Mouse (Mus musculus) G1E (cell line): ENCODE measurements around the gene Gtpbp3. TPM values are rescaled to one million over a fixed set of nuclear protein-coding genes. Genes with fewer than 3 reads are reported as not detected.

ENCODE experiments used
- ATAC-seq: 2 replicates; pipeline ENCODE4 v1.8.0; 2016; ENCODE audit warnings: mild to moderate bottlenecking; ENCODE audit not compliant: insufficient number of reproducible peaks, poor library complexity, low FRiP score, severe bottlenecking; ENCODE audit errors: extremely low read depth
- DNase-seq: peaks from one replicate; pipeline ENCODE4 v3.0.0; 2012; ENCODE audit warnings: low spot score
- H3K27me3 ChIP-seq: 2 replicates; pipeline ENCODE4 v1.6.1; 2012; ENCODE audit warnings: mild to moderate bottlenecking, low read length, inconsistent platforms; ENCODE audit not compliant: insufficient read depth
- H3K36me3 ChIP-seq: replicated peaks from 2 replicates; pipeline ENCODE3; 2012; ENCODE audit warnings: mild to moderate bottlenecking, inconsistent platforms
- H3K4me1 ChIP-seq: 2 replicates; pipeline ENCODE4 v1.6.1; 2012; ENCODE audit warnings: low read depth, low read length, inconsistent platforms, mixed read lengths; ENCODE audit not compliant: insufficient read depth
- H3K4me3 ChIP-seq: 2 replicates; pipeline ENCODE4 v1.5.1; 2012; ENCODE audit warnings: low read depth, mild to moderate bottlenecking, inconsistent platforms, low read length, moderate library complexity, mixed read lengths
- H3K9me3 ChIP-seq: replicated peaks from 2 replicates; pipeline ENCODE4 v1.6.1; 2012; ENCODE audit warnings: inconsistent platforms
- CTCF ChIP-seq: IDR thresholded peaks from 2 replicates; pipeline ENCODE4 v1.5.1; 2012; ENCODE audit warnings: low read depth, low read length, inconsistent platforms, mixed read lengths
- GATA1 ChIP-seq: IDR thresholded peaks from 2 replicates; pipeline ENCODE4 v1.6.1; 2012; ENCODE audit warnings: borderline replicate concordance, low read length, inconsistent platforms, mixed read lengths
- GATA2 ChIP-seq: IDR thresholded peaks from 2 replicates; pipeline ENCODE4 v1.6.1; 2012; ENCODE audit warnings: low read depth, low read length, inconsistent platforms, borderline replicate concordance
- POLR2AphosphoS5 ChIP-seq: IDR thresholded peaks from 2 replicates; pipeline ENCODE4 v1.6.1; 2012; ENCODE audit warnings: low read depth, low read length, inconsistent platforms; ENCODE audit not compliant: insufficient replicate concordance
- TAL1 ChIP-seq: conservative IDR thresholded peaks from 2 replicates; pipeline ENCODE4 v1.6.1; 2012; ENCODE audit warnings: low read depth, low read length, inconsistent platforms, mixed read lengths
- polyA plus RNA-seq: library from polyadenylated mRNA; stranded (reverse); fragments of >175 nt; gene quantifications from 2 replicates; pipeline ENCODE4 v1.2.3, GENCODE M21; 2012
- total RNA-seq, 2 experiments: library from RNA; stranded (forward) in 1 of 2; stranded (reverse) in 1 of 2; fragments of 200-1000 nt in 1 of 2; fragments of >200 nt in 1 of 2; fragmentation: Nextera tagmentation in 1 of 2; gene quantifications; 2 replicates each; pipeline ENCODE4 v1.2.3; 2014 to 2017

Gtpbp3 gene
- total and polyA plus RNA-seq, 3 experiments = 6.4 to 26.1 (median 14.6) TPM

DNA sequence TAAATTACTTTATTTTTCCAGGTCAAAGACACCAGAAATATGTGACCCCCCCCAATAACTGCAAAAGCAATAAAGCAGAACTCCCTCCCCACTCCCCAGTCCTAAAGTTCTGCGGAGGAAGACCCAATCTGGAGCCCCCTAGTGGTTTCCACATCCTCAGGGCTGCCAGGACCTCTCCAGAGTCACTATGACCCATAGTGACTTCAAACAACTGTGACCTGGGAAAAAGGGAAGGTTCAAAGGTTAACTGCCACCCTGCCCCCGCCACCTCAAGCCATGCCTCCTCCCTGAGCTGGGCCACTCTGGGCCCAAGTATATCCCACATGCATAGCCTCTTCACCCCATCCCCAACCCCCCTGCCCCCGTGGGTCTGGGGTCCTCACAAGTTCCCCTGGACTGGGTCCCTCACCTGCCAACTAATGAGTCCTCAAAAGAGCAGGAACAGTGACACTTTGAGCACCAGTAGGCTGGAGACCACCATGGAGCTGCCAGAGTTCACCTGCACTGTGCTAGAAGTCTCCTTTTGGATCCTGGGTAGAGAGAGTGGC is 46.4 kb downstream of the Gtpbp3 start:
- Histone ChIP-seq H3K27me3 (no peaks in the 10 kb centered on the region), H3K4me3 (no peak overlapping the region), H3K36me3 (peaks cover 9% of the 10 kb centered on the region), H3K4me1 (peaks cover 49% of the 10 kb centered on the region), H3K9me3 (no peaks in the 10 kb centered on the region)
- ATAC-seq (no peak), DNase-seq (no peak)
- TF ChIP-seq TAL1 (no peak), GATA2 (no peak), GATA1 (no peak), POLR2AphosphoS5 (no peak)

DNA sequence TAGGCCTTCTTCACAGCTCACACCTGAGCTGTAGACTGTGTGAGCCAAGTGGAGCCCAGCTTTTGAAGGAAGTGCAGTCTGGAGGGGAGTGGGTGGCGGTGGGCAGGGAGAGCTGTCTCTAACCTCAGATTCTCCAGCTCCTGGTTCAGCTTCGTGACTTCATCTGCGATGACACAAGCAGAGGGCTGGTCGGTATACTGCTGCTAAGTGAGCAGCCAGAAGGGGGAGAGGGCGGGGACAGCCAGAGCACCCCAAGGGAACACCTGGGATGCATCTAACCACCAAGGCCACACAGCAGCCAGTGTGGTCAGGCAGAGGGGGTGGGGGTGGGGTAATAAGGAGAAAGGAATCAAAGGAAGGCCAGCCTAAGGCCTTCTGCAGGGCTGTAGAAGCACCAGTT is 47.8 kb downstream of the Gtpbp3 start:
- TF ChIP-seq POLR2AphosphoS5 (no peak), TAL1 (no peak), GATA1 (no peak), CTCF (no peak), GATA2 (no peak)
- DNase-seq (peak; percentile 47), ATAC-seq (no peak)
- Histone ChIP-seq H3K27me3 (no peaks in the 10 kb centered on the region), H3K4me3 (peak overlapping the region; percentile 38; the same call in 1 of the 2 replicates), H3K4me1 (peaks cover 45% of the 10 kb centered on the region), H3K36me3 (peaks cover 11% of the 10 kb centered on the region), H3K9me3 (no peaks in the 10 kb centered on the region)

DNA sequence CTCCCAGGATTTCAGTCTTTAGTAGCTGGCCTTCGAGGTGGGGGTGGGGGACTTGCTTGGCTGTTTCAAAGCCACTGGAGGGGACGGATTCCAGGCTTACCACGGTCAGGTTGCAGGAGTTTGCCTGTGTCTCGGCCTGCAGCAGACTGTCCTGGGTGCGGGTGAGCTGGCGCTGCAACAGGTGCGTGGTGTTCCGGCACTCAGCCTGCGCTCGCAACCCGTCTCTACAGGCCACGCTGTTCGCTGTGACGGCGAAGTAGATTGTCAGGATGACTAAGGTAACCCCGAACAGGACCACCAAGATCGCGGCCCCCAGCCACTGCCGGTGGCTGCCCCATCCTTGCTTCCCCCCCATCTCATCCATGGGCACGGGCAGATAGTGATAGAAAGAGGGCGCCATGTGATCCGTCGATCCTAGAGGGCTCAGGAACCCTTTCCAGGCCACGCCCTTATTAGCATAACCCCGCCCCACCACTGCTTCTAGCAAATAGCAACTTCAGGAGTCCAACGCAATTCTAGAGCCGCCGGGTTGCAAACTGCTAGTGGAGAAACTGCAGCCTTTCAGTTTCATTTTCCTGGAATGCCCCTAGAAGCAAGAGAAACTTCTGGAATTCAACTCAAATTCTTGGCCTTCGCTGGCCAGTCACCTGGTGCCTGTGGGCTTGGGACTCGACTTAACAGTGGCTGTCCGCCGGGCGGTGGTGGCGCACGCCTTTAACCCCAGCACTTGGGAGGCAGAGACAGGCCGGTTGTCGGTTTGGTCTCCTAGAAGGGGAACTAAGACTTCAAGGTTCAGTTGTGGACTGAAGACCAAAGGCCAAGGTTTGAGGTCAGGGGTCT is 49.3 kb downstream of the Gtpbp3 start, which contains the start of gene Bst2:
Gene Bst2, minus strand, starts transcription at position 429 of the 840 bp plus-strand sequence.
- Histone ChIP-seq H3K4me1 (peaks cover 49% of the 10 kb centered on the region), H3K36me3 (peaks cover 14% of the 10 kb centered on the region), H3K27me3 (no peaks in the 10 kb centered on the region), H3K9me3 (no peaks in the 10 kb centered on the region), H3K4me3 (peak within 1 kb of the TSS; percentile 77)
- DNase-seq = peak; percentile 85
- TF ChIP-seq GATA2 = no peak
- no peak for TF ChIP-seq GATA1
- peak; percentile 83 for ATAC-seq

DNA sequence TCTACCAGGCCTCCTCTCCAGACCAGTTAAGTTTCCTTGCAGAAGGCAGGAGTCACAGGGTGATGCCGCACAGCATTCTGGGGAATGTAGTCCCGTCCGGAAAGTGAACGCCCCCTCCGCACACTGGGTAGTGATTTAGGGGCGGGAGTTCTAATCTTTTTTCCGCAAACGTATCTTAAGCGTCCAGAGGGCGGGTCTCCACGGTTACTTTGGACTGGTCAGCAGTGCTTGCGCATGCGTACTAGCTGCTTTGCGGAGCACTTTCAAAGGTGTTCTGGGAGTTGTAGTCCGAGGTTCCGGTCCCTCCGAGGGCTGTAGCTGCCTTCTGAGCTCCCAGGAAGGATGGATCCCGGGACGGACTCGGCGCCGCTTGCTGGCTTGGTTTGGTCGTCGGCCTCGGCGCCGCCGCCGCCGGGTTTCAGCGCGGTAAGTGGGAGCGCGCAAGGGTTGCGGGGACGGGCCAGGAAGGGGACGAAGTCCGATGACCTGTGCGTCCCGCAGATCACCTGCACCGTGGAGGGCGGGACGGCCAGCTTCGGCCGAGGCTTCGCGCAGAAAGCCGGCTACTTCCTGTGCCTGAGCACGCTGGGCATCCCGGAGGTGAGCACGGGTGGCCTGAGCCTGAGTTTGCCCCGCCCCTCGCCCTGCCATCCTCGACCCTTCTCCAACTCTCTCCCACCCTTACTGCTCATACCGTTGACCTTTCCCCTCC is 54.9 kb downstream of the Gtpbp3 start, which contains the start of gene Mvb12a:
Gene Mvb12a, plus strand, starts transcription at position 291 of the 712 bp plus-strand sequence.
- Histone ChIP-seq H3K9me3 (no peaks in the 10 kb centered on the region), H3K27me3 (no peaks in the 10 kb centered on the region), H3K36me3 (peaks cover 41% of the 10 kb centered on the region), H3K4me1 (peaks cover 35% of the 10 kb centered on the region), H3K4me3 (peak within 1 kb of the TSS; percentile 96)
- DNase-seq = peak; percentile 90
- peak; percentile 88 for ATAC-seq
- TF ChIP-seq GATA1 (no peak), TAL1 (no peak), POLR2AphosphoS5 (no peak), CTCF (no peak), GATA2 (no peak)

DNA sequence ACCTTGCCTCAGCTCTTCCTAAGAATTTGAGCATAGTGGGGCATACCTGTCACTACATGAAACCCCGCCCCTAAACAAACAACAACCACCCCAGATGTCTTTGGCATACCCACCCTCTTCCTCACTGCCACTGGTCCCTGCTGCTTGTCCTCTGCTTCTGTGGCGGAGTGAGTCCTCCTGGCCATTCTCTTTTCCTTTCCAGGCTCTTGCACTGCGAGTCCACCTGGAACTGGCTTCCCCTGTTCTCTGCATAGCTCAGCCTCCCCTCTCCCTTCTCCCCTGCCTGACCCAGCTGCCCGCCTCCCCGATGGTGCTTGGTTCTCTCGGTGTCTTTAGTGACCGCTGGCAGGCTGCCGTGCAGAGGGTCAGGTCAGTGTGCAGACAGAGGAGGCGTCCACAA is 55.9 kb downstream of the Gtpbp3 start:
- peak overlapping the region; percentile 96; the same call in 1 of the 2 replicates for H3K4me3 ChIP-seq
- H3K9me3 ChIP-seq = no peaks in the 10 kb centered on the region
- peaks cover 50% of the 10 kb centered on the region for H3K36me3 ChIP-seq
- peaks cover 25% of the 10 kb centered on the region for H3K4me1 ChIP-seq
- H3K27me3 ChIP-seq = no peaks in the 10 kb centered on the region
- DNase-seq (no peak), ATAC-seq (no peak)
- TF ChIP-seq POLR2AphosphoS5 = no peak

DNA sequence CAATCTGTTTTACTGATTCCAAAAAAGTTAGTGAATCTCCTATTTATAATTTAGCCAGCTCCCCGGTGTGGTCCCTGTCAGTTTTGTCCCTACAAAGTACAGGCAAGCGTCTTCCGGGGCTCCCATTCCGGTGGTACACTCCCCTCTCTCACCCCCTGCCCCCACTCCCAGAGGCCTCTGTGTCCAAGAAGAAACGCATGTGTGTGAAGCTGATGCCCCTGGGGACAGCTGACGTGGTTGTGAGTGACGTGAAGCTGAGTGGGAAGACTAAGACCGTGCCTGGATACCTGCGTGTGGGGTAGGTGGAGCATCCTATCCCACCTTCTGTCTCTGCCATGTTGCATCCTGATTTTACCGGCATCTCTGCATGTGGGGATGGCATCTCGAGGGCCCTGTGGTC is 57.1 kb downstream of the Gtpbp3 start:
- Histone ChIP-seq H3K4me3 (no peak overlapping the region), H3K4me1 (peaks cover 22% of the 10 kb centered on the region), H3K27me3 (no peaks in the 10 kb centered on the region), H3K9me3 (no peaks in the 10 kb centered on the region), H3K36me3 (peaks cover 50% of the 10 kb centered on the region)
- TF ChIP-seq POLR2AphosphoS5 (no peak), GATA1 (no peak), GATA2 (no peak)
- DNase-seq (no peak), ATAC-seq (no peak)
